Mouse (Mus musculus): ENCODE data around the gene Vpreb1. TPM values are rescaled to one million over a fixed set of nuclear protein-coding genes. Genes with fewer than 3 reads are reported as not detected.

The Vpreb1 gene
- 0.83 TPM for polyA plus RNA-seq (2012; fragmentation: generic; extraction: Trizol)

- Histone ChIP-seq H3K27me3 (ENCODE audit: control insufficient read depth, insufficient read depth, insufficient read length) (no peaks in the 10 kb centered on the region), H3K4me3 (peak within 1 kb of the TSS; percentile 67), H3K4me2 (ENCODE audit: low read depth) (peak within 1 kb of the TSS; percentile 86), H3ac (ENCODE audit: control insufficient read depth, insufficient read length) (peak within 1 kb of the TSS; percentile 47), H3K36me3 (ENCODE audit: control insufficient read depth, insufficient read depth) (peaks cover 7% of the 10 kb centered on the region), H3K79me2 (ENCODE audit: control insufficient read depth, insufficient read depth) (peaks cover 38% of the 10 kb centered on the region)
- TF ChIP-seq MAX (IDR thresholded peaks at IDR 0.05; ENCODE audit: low read depth) (no peak), TCF3 (IDR thresholded peaks at IDR 0.05; ENCODE audit: insufficient read length, low read depth) (no peak), MYOG (IDR thresholded peaks at IDR 0.05; ENCODE audit: control insufficient read depth in 1 of 3, insufficient read depth in 1 of 3, insufficient read length in 2 of 3, low read depth in 2 of 3) (peak in 1 of 3 experiments; percentile 72), E2F4 (IDR thresholded peaks at IDR 0.05; ENCODE audit: insufficient read depth) (no peak), MYOD1 (IDR thresholded peaks at IDR 0.05; ENCODE audit: control insufficient read depth in 1 of 3, insufficient read length in 2 of 3, low read depth in 2 of 3) (peak in 2 of 3 experiments; percentile 32 to 47), CEBPB (IDR thresholded peaks at IDR 0.05; ENCODE audit: insufficient read depth, poor library complexity, severe bottlenecking) (no peak), SRF (IDR thresholded peaks at IDR 0.05; ENCODE audit: control insufficient read depth, insufficient read length, low read depth) (peak; percentile 27), USF1 (IDR thresholded peaks at IDR 0.05; ENCODE audit: low read depth) (no peak), POLR2AphosphoS2 (IDR thresholded peaks at IDR 0.05; ENCODE audit: insufficient read length, low read depth) (peak; percentile 93), POLR2A (IDR thresholded peaks at IDR 0.05; ENCODE audit: insufficient read length, low read depth) (peak; percentile 96), REST (IDR thresholded peaks at IDR 0.05; ENCODE audit: insufficient read depth, insufficient read length) (peak; percentile 43), TCF12 (IDR thresholded peaks at IDR 0.05; ENCODE audit: insufficient read depth, poor library complexity, severe bottlenecking) (no peak)
Observed at GRCm38 (mm10) chr16:16870617-16871331, at the start of gene Vpreb1, which contains the start of gene Top3b. TSS of gene Vpreb1 (minus strand) at chr16:16870843. TSS of gene Top3b (plus strand) at chr16:16870736.

- no peak overlapping the region for H3K4me2 ChIP-seq (ENCODE audit: low read depth)
- H3K36me3 ChIP-seq (ENCODE audit: control insufficient read depth, insufficient read depth), result no peaks in the 10 kb centered on the region
- H3K27me3 ChIP-seq (ENCODE audit: control insufficient read depth, insufficient read depth, insufficient read length), result no peaks in the 10 kb centered on the region
- TF ChIP-seq REST (IDR thresholded peaks at IDR 0.05; ENCODE audit: insufficient read depth, insufficient read length), result no peak
- no peak for TF ChIP-seq POLR2AphosphoS2 (IDR thresholded peaks at IDR 0.05; ENCODE audit: insufficient read length, low read depth)
- TF ChIP-seq E2F4 (IDR thresholded peaks at IDR 0.05; ENCODE audit: insufficient read depth), result no peak
- no peak for TF ChIP-seq USF1 (IDR thresholded peaks at IDR 0.05; ENCODE audit: low read depth)
- no peak for TF ChIP-seq TCF3 (IDR thresholded peaks at IDR 0.05; ENCODE audit: insufficient read length, low read depth)
- TF ChIP-seq TCF12 (IDR thresholded peaks at IDR 0.05; ENCODE audit: insufficient read depth, poor library complexity, severe bottlenecking), result no peak
- no peak for TF ChIP-seq MAX (IDR thresholded peaks at IDR 0.05; ENCODE audit: low read depth)
- no peak for TF ChIP-seq SRF (IDR thresholded peaks at IDR 0.05; ENCODE audit: control insufficient read depth, insufficient read length, low read depth)
- no peak for TF ChIP-seq POLR2A (IDR thresholded peaks at IDR 0.05; ENCODE audit: insufficient read length, low read depth)
- no peak for TF ChIP-seq MYOD1 (IDR thresholded peaks at IDR 0.05; ENCODE audit: control insufficient read depth in 1 of 3, insufficient read length in 2 of 3, low read depth in 2 of 3)
- TF ChIP-seq CEBPB (IDR thresholded peaks at IDR 0.05; ENCODE audit: insufficient read depth, poor library complexity, severe bottlenecking), result no peak
- no peak for TF ChIP-seq MYOG (IDR thresholded peaks at IDR 0.05; ENCODE audit: control insufficient read depth in 1 of 3, insufficient read depth in 1 of 3, insufficient read length in 2 of 3, low read depth in 2 of 3)
- no peaks in the 10 kb centered on the region for H3K79me2 ChIP-seq (ENCODE audit: control insufficient read depth, insufficient read depth)
- H3K4me3 ChIP-seq, result no peak overlapping the region
- H3ac ChIP-seq (ENCODE audit: control insufficient read depth, insufficient read length), result no peak overlapping the region
Observed at GRCm38 (mm10) chr16:16918441-16919117, 47.9 kb upstream of the Vpreb1 start.

- no peak overlapping the region for H3K4me2 ChIP-seq (ENCODE audit: low read depth)
- no peaks in the 10 kb centered on the region for H3K27me3 ChIP-seq (ENCODE audit: control insufficient read depth, insufficient read depth, insufficient read length)
- TF ChIP-seq E2F4 (IDR thresholded peaks at IDR 0.05; ENCODE audit: insufficient read depth), result no peak
- H3K36me3 ChIP-seq (ENCODE audit: control insufficient read depth, insufficient read depth), result no peaks in the 10 kb centered on the region
- H3ac ChIP-seq (ENCODE audit: control insufficient read depth, insufficient read length), result no peak overlapping the region
- no peak overlapping the region for H3K4me3 ChIP-seq
- no peaks in the 10 kb centered on the region for H3K79me2 ChIP-seq (ENCODE audit: control insufficient read depth, insufficient read depth)
Observed at GRCm38 (mm10) chr16:16913440-16913839, 42.8 kb upstream of the Vpreb1 start.

GRCm38 (mm10) chr16:16911641-16912597 lies 41.3 kb upstream of the Vpreb1 start:
- H3ac ChIP-seq (ENCODE audit: control insufficient read depth, insufficient read length), result no peak overlapping the region
- no peaks in the 10 kb centered on the region for H3K36me3 ChIP-seq (ENCODE audit: control insufficient read depth, insufficient read depth)
- H3K4me3 ChIP-seq, result no peak overlapping the region
- no peak for TF ChIP-seq SRF (IDR thresholded peaks at IDR 0.05; ENCODE audit: control insufficient read depth, insufficient read length, low read depth)
- TF ChIP-seq MYOD1 (IDR thresholded peaks at IDR 0.05; ENCODE audit: control insufficient read depth in 1 of 3, insufficient read length in 2 of 3, low read depth in 2 of 3), result peak in 2 of 3 experiments; percentile 12 to 56
- no peak for TF ChIP-seq POLR2AphosphoS2 (IDR thresholded peaks at IDR 0.05; ENCODE audit: insufficient read length, low read depth)
- no peak for TF ChIP-seq E2F4 (IDR thresholded peaks at IDR 0.05; ENCODE audit: insufficient read depth)
- TF ChIP-seq CEBPB (IDR thresholded peaks at IDR 0.05; ENCODE audit: insufficient read depth, poor library complexity, severe bottlenecking), result no peak
- TF ChIP-seq TCF12 (IDR thresholded peaks at IDR 0.05; ENCODE audit: insufficient read depth, poor library complexity, severe bottlenecking), result no peak
- no peak for TF ChIP-seq MAX (IDR thresholded peaks at IDR 0.05; ENCODE audit: low read depth)
- no peak for TF ChIP-seq TCF3 (IDR thresholded peaks at IDR 0.05; ENCODE audit: insufficient read length, low read depth)
- no peak for TF ChIP-seq REST (IDR thresholded peaks at IDR 0.05; ENCODE audit: insufficient read depth, insufficient read length)
- TF ChIP-seq MYOG (IDR thresholded peaks at IDR 0.05; ENCODE audit: control insufficient read depth in 1 of 3, insufficient read depth in 1 of 3, insufficient read length in 2 of 3, low read depth in 2 of 3), result peak in 1 of 3 experiments; percentile 51
- TF ChIP-seq USF1 (IDR thresholded peaks at IDR 0.05; ENCODE audit: low read depth), result no peak
- TF ChIP-seq POLR2A (IDR thresholded peaks at IDR 0.05; ENCODE audit: insufficient read length, low read depth), result no peak
- H3K79me2 ChIP-seq (ENCODE audit: control insufficient read depth, insufficient read depth), result no peaks in the 10 kb centered on the region
- no peak overlapping the region for H3K4me2 ChIP-seq (ENCODE audit: low read depth)
- H3K27me3 ChIP-seq (ENCODE audit: control insufficient read depth, insufficient read depth, insufficient read length), result no peaks in the 10 kb centered on the region

All from myocyte (in vitro differentiated cells).